Mouse (Mus musculus) midbrain, embryonic 15.5 days (tissue): Measurements from ENCODE around the gene Slc5a2. TPM values are rescaled to one million over a fixed set of nuclear protein-coding genes. Genes with fewer than 3 reads are reported as not detected.

Source experiments
- ATAC-seq: fragments of 200-750 bp; cut with Nextera tagmentation; replicated peaks from 2 replicates; pipeline ENCODE4 v1.8.0; 2017; ENCODE audit warnings: moderate TSS enrichment
- H3K27ac ChIP-seq: fragments of 300-500 bp; sonication (generic); 2 replicates; pipeline ENCODE4 v1.5.1; 2015; ENCODE audit warnings: mild to moderate bottlenecking, inconsistent platforms
- H3K27me3 ChIP-seq: fragments of 300-500 bp; sonication (generic); replicated peaks from 2 replicates; pipeline ENCODE4 v1.6.1; 2015; ENCODE audit warnings: inconsistent platforms
- H3K36me3 ChIP-seq: fragments of 300-500 bp; sonication (generic); replicated peaks from 2 replicates; pipeline ENCODE4 v1.6.1; 2015; ENCODE audit warnings: inconsistent platforms
- H3K4me1 ChIP-seq: fragments of 300-500 bp; sonication (generic); 2 replicates; pipeline ENCODE4 v1.6.1; 2015; ENCODE audit warnings: inconsistent platforms
- H3K4me2 ChIP-seq: fragments of 300-500 bp; sonication (generic); 2 replicates; pipeline ENCODE4 v1.6.1; 2015; ENCODE audit warnings: inconsistent platforms, mild to moderate bottlenecking, moderate library complexity
- H3K4me3 ChIP-seq: fragments of 300-500 bp; sonication (generic); 2 replicates; pipeline ENCODE4 v1.5.1; 2015; ENCODE audit warnings: mild to moderate bottlenecking, inconsistent platforms
- H3K9ac ChIP-seq: fragments of 300-500 bp; sonication (generic); 2 replicates; pipeline ENCODE4 v1.6.1; 2015; ENCODE audit warnings: mild to moderate bottlenecking, inconsistent platforms
- H3K9me3 ChIP-seq: fragments of 300-500 bp; sonication (generic); 2 replicates; pipeline ENCODE4 v1.6.1; 2016; ENCODE audit warnings: inconsistent platforms
- WGBS: fragments of 180-500 bp; shearing (Covaris S2); methylation state at CpG from one replicate; pipeline ENCODE4 v1.1.7; 2015; ENCODE audit warnings: mixed read lengths; 5-methylcytosine and 5-hydroxymethylcytosine counted together
- polyA plus RNA-seq: library from polyadenylated mRNA; unstranded; fragments of >200 nt; fragmentation: Nextera tagmentation; extraction: Ambion mirVana; gene quantifications from 2 replicates; pipeline ENCODE4 v1.2.1, GENCODE M21; 2015

Slc5a2 gene
- polyA plus RNA-seq = 0.12 TPM in 1 of 2 replicates, not detected in the other

- H3K27me3 ChIP-seq = no peaks in the 10 kb centered on the region
- 84% methylated on average over 6 of the region's 6 CpGs for WGBS
- no peak within 1 kb of the TSS for H3K4me3 ChIP-seq
- H3K9me3 ChIP-seq = no peaks in the 10 kb centered on the region
- no peak within 1 kb of the TSS for H3K27ac ChIP-seq
- no peaks in the 10 kb centered on the region for H3K4me1 ChIP-seq
- no peak for ATAC-seq
- H3K36me3 ChIP-seq = no peaks in the 10 kb centered on the region
- no peak within 1 kb of the TSS for H3K9ac ChIP-seq
- H3K4me2 ChIP-seq = no peak within 1 kb of the TSS
These were observed at the start of gene Slc5a2 for GRCm38 (mm10) chr7:128265411-128265810. Gene Slc5a2 (plus strand): TSS chr7:128265657.

GRCm38 (mm10) chr7:128219952-128220351 is 45.5 kb upstream of the Slc5a2 start:
- no peaks in the 10 kb centered on the region for H3K36me3 ChIP-seq
- no peak overlapping the region for H3K9ac ChIP-seq
- H3K27ac ChIP-seq = no peak overlapping the region
- H3K27me3 ChIP-seq = no peaks in the 10 kb centered on the region
- WGBS = 89% methylated on average over 4 of the region's 4 CpGs
- no peaks in the 10 kb centered on the region for H3K4me1 ChIP-seq
- H3K4me3 ChIP-seq = no peak overlapping the region
- no peaks in the 10 kb centered on the region for H3K9me3 ChIP-seq
- ATAC-seq = no peak
- no peak overlapping the region for H3K4me2 ChIP-seq

GRCm38 (mm10) chr7:128220936-128221335 is 44.5 kb upstream of the Slc5a2 start:
- Histone ChIP-seq H3K4me1 (no peaks in the 10 kb centered on the region), H3K4me2 (no peak overlapping the region), H3K27ac (no peak overlapping the region), H3K4me3 (no peak overlapping the region), H3K36me3 (no peaks in the 10 kb centered on the region), H3K27me3 (no peaks in the 10 kb centered on the region), H3K9ac (no peak overlapping the region), H3K9me3 (no peaks in the 10 kb centered on the region)
- 88% methylated on average over 3 of the region's 3 CpGs for WGBS
- ATAC-seq = no peak

- H3K4me3 ChIP-seq = no peak overlapping the region
- WGBS = 50% methylated on average over 8 of the region's 8 CpGs
- ATAC-seq = no peak
These were observed 33.7 kb upstream of the Slc5a2 start for GRCm38 (mm10) chr7:128231741-128232140.

GRCm38 (mm10) chr7:128234796-128235195 is 30.7 kb upstream of the Slc5a2 start:
- Histone ChIP-seq H3K9me3 (no peaks in the 10 kb centered on the region), H3K4me3 (no peak overlapping the region), H3K27me3 (no peaks in the 10 kb centered on the region), H3K4me1 (peaks cover 19% of the 10 kb centered on the region), H3K36me3 (no peaks in the 10 kb centered on the region), H3K9ac (no peak overlapping the region), H3K27ac (no peak overlapping the region), H3K4me2 (no peak overlapping the region)
- ATAC-seq = no peak
- 90% methylated on average over 2 of the region's 2 CpGs for WGBS

More at GRCm38 (mm10) chr7:128231741-128232140, 33.7 kb upstream of the Slc5a2 start:
- Histone ChIP-seq H3K4me2 (no peak overlapping the region), H3K9ac (no peak overlapping the region), H3K9me3 (no peaks in the 10 kb centered on the region), H3K27me3 (no peaks in the 10 kb centered on the region), H3K27ac (no peak overlapping the region), H3K4me1 (peaks cover 1% of the 10 kb centered on the region), H3K36me3 (no peaks in the 10 kb centered on the region)

GRCm38 (mm10) chr7:128235481-128235880 is 30.0 kb upstream of the Slc5a2 start:
- ATAC-seq = no peak
- no peak overlapping the region for H3K27ac ChIP-seq
- H3K4me2 ChIP-seq = no peak overlapping the region
- H3K9me3 ChIP-seq = no peaks in the 10 kb centered on the region
- H3K36me3 ChIP-seq = no peaks in the 10 kb centered on the region; the same call in 1 of the 2 replicates
- H3K27me3 ChIP-seq = no peaks in the 10 kb centered on the region
- peaks cover 20% of the 10 kb centered on the region for H3K4me1 ChIP-seq
- H3K4me3 ChIP-seq = no peak overlapping the region
- H3K9ac ChIP-seq = no peak overlapping the region
- 90% methylated on average over 1 of the region's 1 CpGs for WGBS

- Histone ChIP-seq H3K9ac (no peak overlapping the region), H3K4me2 (no peak overlapping the region; the same call in 1 of the 2 replicates), H3K36me3 (no peaks in the 10 kb centered on the region; the same call in 1 of the 2 replicates), H3K27me3 (no peaks in the 10 kb centered on the region), H3K4me3 (peak overlapping the region; percentile 69; the same call in 1 of the 2 replicates), H3K4me1 (peaks cover 23% of the 10 kb centered on the region), H3K27ac (peak overlapping the region; percentile 99; the same call in 1 of the 2 replicates), H3K9me3 (no peaks in the 10 kb centered on the region)
- ATAC-seq = no peak
- 92% methylated on average over 13 of the region's 13 CpGs for WGBS
These were observed 29.0 kb upstream of the Slc5a2 start for GRCm38 (mm10) chr7:128236426-128236825.

- ATAC-seq = peak; percentile 8; the same call in 1 of the 2 replicates
- Histone ChIP-seq H3K36me3 (no peaks in the 10 kb centered on the region; the same call in 1 of the 2 replicates), H3K4me1 (peaks cover 23% of the 10 kb centered on the region), H3K9ac (peak within 1 kb of the TSS; percentile 72), H3K9me3 (no peaks in the 10 kb centered on the region), H3K4me2 (peak within 1 kb of the TSS; percentile 93), H3K4me3 (peak within 1 kb of the TSS; percentile 69), H3K27me3 (no peaks in the 10 kb centered on the region), H3K27ac (peak within 1 kb of the TSS; percentile 99)
- 26% methylated on average over 37 of the region's 37 CpGs for WGBS
These were observed 28.4 kb upstream of the Slc5a2 start, which contains the start of gene Armc5 for GRCm38 (mm10) chr7:128236856-128237592. Gene Armc5 (plus strand): TSS chr7:128237342.

GRCm38 (mm10) chr7:128237593-128237926 is 27.9 kb upstream of the Slc5a2 start:
- no peaks in the 10 kb centered on the region for H3K9me3 ChIP-seq
- H3K4me2 ChIP-seq = peak overlapping the region; percentile 93
- H3K27ac ChIP-seq = peak overlapping the region; percentile 99
- peak overlapping the region; percentile 69 for H3K4me3 ChIP-seq
- H3K27me3 ChIP-seq = no peaks in the 10 kb centered on the region
- 0% methylated on average over 25 of the region's 25 CpGs for WGBS
- no peak for ATAC-seq
- H3K9ac ChIP-seq = peak overlapping the region; percentile 72
- peaks cover 23% of the 10 kb centered on the region for H3K4me1 ChIP-seq
- peaks cover 2% of the 10 kb centered on the region; the same call in 1 of the 2 replicates for H3K36me3 ChIP-seq

GRCm38 (mm10) chr7:128237927-128238778 is 27.3 kb upstream of the Slc5a2 start, which contains the start of gene 9130023H24Rik:
Gene 9130023H24Rik (minus strand): TSS chr7:128238031.
- under 1% methylated on average over 69 of the region's 72 CpGs for WGBS
- Histone ChIP-seq H3K9ac (peak within 1 kb of the TSS; percentile 72), H3K27ac (peak within 1 kb of the TSS; percentile 99), H3K27me3 (no peaks in the 10 kb centered on the region), H3K4me2 (peak within 1 kb of the TSS; percentile 93), H3K4me1 (peaks cover 23% of the 10 kb centered on the region), H3K9me3 (no peaks in the 10 kb centered on the region), H3K4me3 (peak within 1 kb of the TSS; percentile 69), H3K36me3 (peaks cover 4% of the 10 kb centered on the region; the same call in 1 of the 2 replicates)
- peak; percentile 93 for ATAC-seq

DNA sequence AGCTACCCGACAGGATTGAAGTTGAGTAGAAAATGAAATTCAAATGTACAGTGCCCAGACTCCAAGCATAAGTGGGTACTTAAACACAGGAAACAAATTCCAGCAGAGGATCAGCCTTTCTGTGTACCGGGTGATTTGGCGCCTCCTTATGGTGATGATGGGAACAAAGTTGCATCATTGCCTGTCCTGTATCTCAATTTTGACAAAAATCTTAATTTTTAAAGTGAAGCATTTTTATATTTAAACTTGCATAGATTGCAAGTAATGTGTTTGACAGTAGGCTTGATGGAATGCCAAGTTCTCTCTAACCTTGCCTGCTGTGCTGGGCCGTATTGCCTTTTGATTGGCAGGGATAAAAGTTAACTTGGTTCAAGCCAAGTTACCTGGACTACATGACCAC is 26.5 kb upstream of the Slc5a2 start:
- H3K9me3 ChIP-seq = no peaks in the 10 kb centered on the region
- no peaks in the 10 kb centered on the region for H3K27me3 ChIP-seq
- 27% methylated on average over 4 of the region's 4 CpGs for WGBS
- ATAC-seq = no peak
- H3K4me1 ChIP-seq = peaks cover 23% of the 10 kb centered on the region
- H3K4me2 ChIP-seq = peak overlapping the region; percentile 93
- H3K27ac ChIP-seq = peak overlapping the region; percentile 99; the same call in 1 of the 2 replicates
- no peak overlapping the region for H3K9ac ChIP-seq
- peak overlapping the region; percentile 69 for H3K4me3 ChIP-seq
- peaks cover 4% of the 10 kb centered on the region; the same call in 1 of the 2 replicates for H3K36me3 ChIP-seq
